15 mouse cellular contexts compared by ENCODE assay signal in genomic region chr19:53080026-53080425, GRCm38 (mm10). TPM values are rescaled to one million over a fixed set of nuclear protein-coding genes. Genes with fewer than 3 reads are reported as not detected.
DNase-seq lines count a peak whose midpoint lies in the region; ATAC-seq and TF ChIP-seq lines count a peak whose summit lies in the region.
"Had no signal": no experiment of that assay in that cellular context is flagged by ENCODE, and none has a peak within 500 bp of the region (broad histone marks: within the 10 kb centered on the region; RNA-seq: fewer than 3 reads in every experiment).

No protein-coding gene starts in this region.

- H3K9me3 ChIP-seq in intestine, embryonic 14.5 days (ENCODE audit: control insufficient read depth, low read length): peaks cover 6% of the 10 kb centered on the region; the same call in 1 of the 2 replicates
- H3K9me3 ChIP-seq: forebrain, embryonic 13.5 days; lung, embryonic 15.5 days; neural tube, embryonic 13.5 days had no signal

- 0 out of 2 replicates have a peak, but pooled peaks have one; percentile 10 for ATAC-seq in intestine, embryonic 14.5 days (replicated peaks; ENCODE audit: low FRiP score, low TSS enrichment, low read depth)
- ATAC-seq: forebrain, embryonic 13.5 days; hindbrain, embryonic 16.5 days had no signal

- no peak overlapping the region for H3K4me2 ChIP-seq in intestine, embryonic 14.5 days (ENCODE audit: low read length)
- H3K4me2 ChIP-seq: forebrain, embryonic 13.5 days; lung, embryonic 15.5 days; neural tube, embryonic 13.5 days had no signal

- H3K4me3 ChIP-seq in intestine, embryonic 14.5 days (ENCODE audit: low read depth, low read length): no peak overlapping the region
- H3K4me3 ChIP-seq in small intestine, adult 2 months (ENCODE audit: low read depth, low read length): no peak overlapping the region
- H3K4me3 ChIP-seq: forebrain, embryonic 13.5 days; lung, embryonic 15.5 days; neural tube, embryonic 13.5 days had no signal

- H3K27ac ChIP-seq in intestine, embryonic 14.5 days (ENCODE audit: low read depth): no peak overlapping the region
- peak overlapping the region; percentile 82 for H3K27ac ChIP-seq in small intestine, adult 2 months (ENCODE audit: insufficient read depth, low read depth, low read length)
- H3K27ac ChIP-seq: forebrain, embryonic 13.5 days; neural tube, embryonic 13.5 days had no signal

- TF ChIP-seq CTCF in small intestine, adult 2 months (IDR thresholded peaks at IDR 0.05; ENCODE audit: extremely low read depth, insufficient read length, insufficient replicate concordance, low read depth, low read length): no peak

- peaks cover 21% of the 10 kb centered on the region for H3K4me1 ChIP-seq in intestine, embryonic 14.5 days (replicated peaks; ENCODE audit: control insufficient read depth, insufficient read depth, low read length)
- peaks cover 39% of the 10 kb centered on the region for H3K4me1 ChIP-seq in small intestine, adult 2 months (ENCODE audit: control insufficient read depth, insufficient read depth, insufficient read length, low read length)
- H3K4me1 ChIP-seq: forebrain, embryonic 13.5 days had no signal

- no peaks in the 10 kb centered on the region for H3K36me3 ChIP-seq in intestine, embryonic 14.5 days (ENCODE audit: control insufficient read depth, insufficient read depth, low read length)
- no peaks in the 10 kb centered on the region for H3K36me3 ChIP-seq in small intestine, adult 2 months (ENCODE audit: control insufficient read depth, insufficient read depth, low read length)
- H3K36me3 ChIP-seq: lung, embryonic 15.5 days; neural tube, embryonic 13.5 days had no signal

- no peaks in the 10 kb centered on the region for H3K27me3 ChIP-seq in intestine, embryonic 14.5 days (replicated peaks; ENCODE audit: control insufficient read depth, insufficient read depth, low read length)
- no peaks in the 10 kb centered on the region for H3K27me3 ChIP-seq in small intestine, adult 2 months (ENCODE audit: control insufficient read depth, insufficient read depth, low read length)
- H3K27me3 ChIP-seq: forebrain, embryonic 13.5 days; lung, embryonic 15.5 days; neural tube, embryonic 13.5 days had no signal

- no peak overlapping the region for H3K9ac ChIP-seq in intestine, embryonic 14.5 days (ENCODE audit: low read length)
- H3K9ac ChIP-seq: forebrain, embryonic 13.5 days; lung, embryonic 15.5 days; neural tube, embryonic 13.5 days had no signal

- WGBS in intestine, embryonic 14.5 days: 83% methylated on average over 11 of the region's 11 CpGs
- WGBS in small intestine, adult 2 months: 21% methylated on average over 11 of the region's 11 CpGs

- no peak; the same call in 1 of the 2 replicates for TF ChIP-seq POLR2A in small intestine, adult 2 months (IDR thresholded peaks at IDR 0.05; ENCODE audit: low read depth, low read length)

- peak; percentile 18 for DNase-seq in CD4-positive helper T cell, adult 2 months (ENCODE audit: low read depth, low spot score)
- DNase-seq in intestine, embryonic 14.5 days (ENCODE audit: low spot score): peak; percentile 53
- peak; percentile 55 for DNase-seq in kidney, postnatal 14 days
- DNase-seq in layer of hippocampus, postnatal 14 days (ENCODE audit: low spot score in 2 of 2): no peak
- no peak for DNase-seq in retina, postnatal 1 day
- DNase-seq in spleen, postnatal 36 days (ENCODE audit: low spot score in 2 of 2): no peak
- DNase-seq: adrenal gland, postnatal 14 days; cerebellum, adult 9-11 months; heart, adult 18-20 months; thymus, postnatal 4 days had no signal

RNA-seq across cellular contexts. Expression of gene Xpnpep1, which starts 40.0 kb away (rescaled TPM):
- 185 and 189 TPM in 2 replicates for polyA plus RNA-seq in intestine, embryonic 14.5 days (2014; fragmentation: Nextera tagmentation; extraction: Ambion mirVana)
- 92.4 and 477 TPM in 2 replicates for polyA plus RNA-seq in small intestine, adult 2 months (2012; rRNA removed)
- total RNA-seq in layer of hippocampus, postnatal 14 days (2021): 100 to 1,000 TPM; 112 to 123 TPM

Comparison
In these comparisons a context has a peak if more than half of its experiments do, and no peak if none do; other contexts are left out.
1. DNase-seq: peak in CD4-positive helper T cell, adult 2 months (single experiment), intestine, embryonic 14.5 days (single experiment) and kidney, postnatal 14 days (single experiment); none in layer of hippocampus, postnatal 14 days (0 of 2), retina, postnatal 1 day (single experiment) and spleen, postnatal 36 days (0 of 2).